Mouse (Mus musculus): Measurements from ENCODE around the gene Tex9. TPM values are rescaled to one million over a fixed set of nuclear protein-coding genes. Genes with fewer than 3 reads are reported as not detected.
"Not testable (repeated sequence)": the region's sequence is repeated elsewhere in the genome, so short reads cannot be mapped to it uniquely, and the experiment has no call there.

Gene Tex9
- total RNA-seq, 2 experiments from 2014 or later, result 1.2 to 1.5 TPM

DNA sequence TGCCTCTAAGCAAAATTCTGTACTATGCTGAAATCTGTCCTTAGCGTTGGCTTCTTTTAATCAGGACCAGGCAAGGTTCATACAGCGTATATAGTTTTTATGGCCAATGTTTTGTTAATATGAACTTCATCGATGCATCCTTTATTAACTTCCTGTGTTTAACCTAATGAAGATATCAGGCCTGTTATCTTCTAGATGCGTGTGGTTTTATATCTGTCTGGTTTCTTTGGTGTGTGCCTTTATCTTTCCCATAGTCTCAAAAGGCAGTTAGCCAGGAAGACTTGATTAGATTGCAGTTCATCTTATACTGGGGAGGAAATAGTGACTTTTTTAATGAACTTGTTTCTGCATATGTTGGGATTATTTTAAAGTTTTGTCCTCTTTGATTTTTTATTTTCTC is 51.7 kb downstream of the Tex9 start:
- no peak for DNase-seq (ENCODE audit: low spot score)

DNA sequence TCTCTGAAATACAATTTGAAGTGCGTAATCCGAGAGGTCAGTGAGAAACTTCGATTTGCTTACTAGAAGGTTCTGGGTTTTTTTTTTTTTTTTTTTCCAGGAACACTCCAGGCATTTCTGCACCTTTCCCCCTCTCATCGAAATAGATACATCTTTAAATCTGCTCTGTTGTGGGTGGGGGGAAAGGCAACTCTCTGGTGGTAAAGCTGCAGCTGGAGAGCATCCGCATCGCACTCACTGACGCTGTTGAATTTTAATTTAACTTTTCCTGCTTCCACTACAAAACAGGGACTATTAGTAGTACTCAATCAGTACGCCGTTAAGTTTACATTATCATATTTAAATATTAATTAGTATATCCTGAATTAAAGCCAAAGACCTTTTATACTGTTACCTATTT is 53.3 kb downstream of the Tex9 start:
- no peak for DNase-seq (ENCODE audit: low spot score)

DNA sequence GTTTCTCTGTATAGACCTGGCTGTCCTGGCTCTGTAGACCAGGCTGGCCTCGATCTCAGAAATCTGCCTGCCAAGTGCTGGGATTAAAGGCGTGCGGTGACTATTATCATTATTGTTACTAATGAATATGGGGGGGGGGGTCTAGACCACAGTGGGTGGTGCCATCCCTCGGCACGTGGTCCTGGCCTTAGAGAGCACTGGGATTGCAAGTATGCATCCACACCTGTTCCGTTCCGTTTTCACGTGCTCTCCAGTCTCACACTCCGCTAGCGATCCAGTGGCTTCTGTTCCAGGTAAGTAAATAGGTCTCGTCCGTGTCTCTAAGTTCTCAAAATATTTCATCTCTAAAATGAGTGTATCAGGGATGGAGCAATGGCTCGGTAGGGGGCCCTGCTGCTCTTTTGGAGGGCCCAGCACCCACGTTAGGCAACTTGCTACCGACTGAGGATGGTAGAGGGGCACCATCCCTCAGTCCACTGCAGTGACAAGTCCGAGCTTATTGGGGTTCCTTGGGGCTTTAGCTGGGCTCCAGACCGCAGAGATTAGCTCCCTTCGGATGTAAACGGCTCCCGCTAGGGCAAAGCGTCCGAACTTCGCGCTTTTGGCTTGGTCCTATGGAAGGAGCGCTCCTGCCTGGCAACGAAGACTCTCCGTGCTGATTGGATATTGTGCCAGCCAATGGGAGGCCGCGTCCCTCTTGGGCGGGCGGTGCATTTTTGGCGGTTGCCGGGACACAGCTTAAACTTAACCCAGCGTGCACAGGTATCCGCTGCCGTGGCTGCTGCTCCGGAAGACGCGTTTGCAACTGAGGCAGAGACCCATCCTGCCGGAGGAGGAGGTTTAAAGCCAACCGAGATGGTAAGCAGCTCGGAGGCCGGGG is 54.0 kb downstream of the Tex9 start, which contains the start of gene Mns1:
Gene Mns1, plus strand, starts transcription at position 190 of the 880 bp plus-strand sequence.
- DNase-seq (ENCODE audit: low spot score), result peak; percentile 95

DNA sequence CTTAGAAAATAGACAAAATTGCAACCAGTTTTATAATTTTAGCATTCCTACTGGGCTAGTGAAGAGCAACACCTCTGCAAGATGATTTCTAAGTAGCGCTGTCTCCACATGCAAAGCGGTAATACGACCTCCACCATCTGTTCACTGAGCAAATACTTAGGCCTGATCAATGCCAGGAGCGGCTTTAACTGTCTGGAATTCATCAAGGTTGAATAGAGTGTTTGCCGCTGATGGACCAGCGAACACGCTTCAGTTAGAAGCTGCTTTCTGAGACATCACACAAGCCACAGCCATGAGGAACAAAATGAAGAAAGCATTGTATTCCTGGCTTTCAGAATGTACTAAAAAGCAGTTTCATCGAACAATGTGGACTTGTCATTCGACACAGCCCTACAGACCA is 57.1 kb downstream of the Tex9 start:
- DNase-seq (ENCODE audit: low spot score), result no peak

DNA sequence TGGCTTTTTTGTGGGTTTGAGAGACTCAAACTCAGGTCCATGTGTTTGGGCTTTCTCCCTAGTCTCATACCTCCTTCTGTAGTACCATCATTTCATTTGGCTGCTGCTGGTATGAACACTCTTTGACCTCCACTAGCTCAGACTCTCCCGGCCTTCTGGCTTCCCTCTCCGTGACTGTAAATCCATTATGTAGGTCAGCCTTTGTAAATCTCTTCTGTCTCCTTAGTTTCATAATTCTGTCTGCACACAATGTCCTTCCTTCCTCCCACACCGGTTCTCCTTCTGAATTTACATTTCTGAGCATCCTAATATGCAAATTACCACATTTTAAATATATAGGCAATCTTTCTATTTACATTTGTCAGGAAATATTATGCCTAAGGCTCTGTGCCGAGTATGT is 64.2 kb downstream of the Tex9 start:
- DNase-seq (ENCODE audit: low spot score), result no peak

DNA sequence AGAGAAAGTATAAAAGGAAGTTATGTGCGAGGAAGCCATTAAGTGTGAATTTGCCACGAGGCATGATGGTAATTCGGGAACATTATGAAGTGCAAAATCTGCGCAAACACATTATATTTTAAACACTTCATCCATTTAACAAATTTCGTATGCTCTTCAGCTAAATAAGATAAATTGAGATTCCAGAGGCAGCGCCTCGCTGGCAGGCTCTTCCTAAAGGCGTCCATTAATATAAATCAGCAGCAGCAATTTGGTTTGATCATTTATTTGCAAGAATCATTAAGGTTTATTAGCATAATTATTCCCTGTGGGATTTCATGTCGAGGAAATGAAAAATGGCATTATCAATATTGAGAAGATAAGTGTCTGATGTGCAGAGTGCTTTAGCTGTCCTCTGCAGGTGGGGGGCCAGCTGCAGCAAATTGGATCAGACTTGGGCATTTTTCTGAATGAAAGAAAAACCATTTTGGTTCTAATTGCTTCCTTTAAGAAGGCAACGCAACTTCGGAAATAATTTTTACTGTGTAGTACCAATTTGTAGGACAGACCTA is 66.6 kb downstream of the Tex9 start:
- DNase-seq (ENCODE audit: low spot score), result no peak

DNA sequence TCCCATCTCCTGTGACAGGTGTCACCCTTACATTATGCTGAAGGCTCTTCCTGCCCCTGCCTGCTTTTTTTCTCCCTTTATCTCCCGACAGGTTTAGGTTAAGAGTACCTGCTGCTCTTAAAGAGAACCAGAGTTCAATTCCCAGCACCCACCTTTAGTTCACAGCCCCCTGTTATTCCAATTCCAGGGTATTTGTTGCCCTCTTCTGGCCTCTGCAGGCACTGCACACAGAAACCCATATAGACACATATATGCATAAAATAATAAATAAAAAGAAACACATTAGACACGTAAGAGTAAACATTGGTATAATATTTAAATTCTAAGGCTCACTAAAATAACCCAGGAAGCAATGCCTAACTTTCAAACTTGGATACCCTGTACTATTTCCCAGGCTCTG is 69.3 kb downstream of the Tex9 start:
- no peak for DNase-seq (ENCODE audit: low spot score)

DNA sequence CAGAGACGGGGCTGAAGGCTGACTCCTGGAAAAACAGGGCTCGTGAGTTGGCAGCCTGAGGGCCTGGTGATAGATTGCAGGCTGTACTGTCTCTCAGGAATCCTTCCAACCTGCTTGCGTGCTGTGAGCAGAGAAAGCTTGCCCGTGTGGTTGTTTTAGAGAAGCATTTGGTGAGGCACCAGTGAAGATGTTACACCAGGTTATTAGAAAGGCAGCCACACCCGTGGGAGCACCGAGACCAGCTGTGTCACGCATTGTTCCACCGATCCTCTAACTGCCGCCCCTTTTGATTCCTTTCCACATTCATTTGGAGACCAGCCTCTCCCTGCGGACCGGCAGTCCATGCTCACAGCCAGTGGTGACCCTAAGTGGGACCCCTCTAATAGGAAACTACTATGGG is 69.7 kb downstream of the Tex9 start:
- DNase-seq (ENCODE audit: low spot score), result no peak

DNA sequence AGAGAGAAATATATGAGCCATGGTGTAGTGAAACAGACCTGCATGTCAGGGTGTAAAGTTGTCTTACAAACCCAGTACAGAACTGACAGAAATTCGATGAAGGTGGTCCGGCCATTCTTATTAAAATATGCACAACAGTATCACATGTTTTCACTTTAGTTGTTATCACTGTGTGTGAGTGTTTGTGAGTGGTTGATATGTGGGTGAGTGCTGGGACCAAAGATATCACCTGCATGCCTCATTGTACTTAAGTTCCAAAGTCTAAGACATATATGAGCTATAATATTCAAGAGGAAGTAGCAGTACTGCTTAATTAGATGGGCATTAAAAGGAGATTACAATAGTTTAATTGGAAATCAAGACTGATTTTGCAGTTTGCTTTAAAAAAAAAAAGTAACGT is 71.5 kb downstream of the Tex9 start:
- DNase-seq (ENCODE audit: low spot score), result no peak

DNA sequence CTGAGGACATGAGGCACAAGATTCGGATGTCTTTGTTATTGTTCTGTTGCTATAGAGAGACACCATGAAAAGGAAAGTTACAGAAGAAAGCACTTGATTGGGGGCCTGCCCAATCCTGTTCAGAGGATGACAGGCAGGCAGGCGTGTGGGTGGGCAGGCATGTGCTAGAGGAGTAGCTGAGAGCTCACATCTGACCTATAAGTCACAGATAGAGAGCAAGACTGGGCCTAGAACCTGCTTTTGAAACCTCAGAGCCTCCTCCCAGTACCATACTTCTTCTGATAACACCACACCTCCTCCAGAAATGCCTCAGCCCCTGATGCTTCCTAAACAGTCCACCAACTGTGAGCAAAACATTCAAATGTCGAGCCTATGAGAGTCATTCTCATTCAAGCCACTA is 73.6 kb downstream of the Tex9 start:
- no peak for DNase-seq (ENCODE audit: low spot score)

DNA sequence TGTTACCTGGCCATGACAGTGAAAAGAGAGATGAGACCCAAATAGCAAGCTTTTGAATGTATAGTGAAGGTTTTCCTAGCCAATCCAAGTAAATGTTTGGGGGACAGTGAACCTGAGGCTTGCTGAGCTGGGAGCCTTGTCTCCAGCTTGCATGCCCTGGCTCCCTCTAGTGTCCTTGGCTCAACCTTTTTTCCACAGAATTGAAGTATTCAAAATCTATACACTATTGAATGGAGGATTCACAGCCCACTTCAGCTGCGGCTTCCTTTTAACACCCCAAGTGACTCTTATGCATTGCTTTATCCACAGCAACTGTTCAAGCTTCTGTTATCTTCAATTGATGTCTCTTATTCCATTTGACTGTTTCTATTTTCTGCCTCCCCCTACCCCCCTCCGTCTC is 80.3 kb downstream of the Tex9 start:
- no peak for DNase-seq (ENCODE audit: low spot score)

DNA sequence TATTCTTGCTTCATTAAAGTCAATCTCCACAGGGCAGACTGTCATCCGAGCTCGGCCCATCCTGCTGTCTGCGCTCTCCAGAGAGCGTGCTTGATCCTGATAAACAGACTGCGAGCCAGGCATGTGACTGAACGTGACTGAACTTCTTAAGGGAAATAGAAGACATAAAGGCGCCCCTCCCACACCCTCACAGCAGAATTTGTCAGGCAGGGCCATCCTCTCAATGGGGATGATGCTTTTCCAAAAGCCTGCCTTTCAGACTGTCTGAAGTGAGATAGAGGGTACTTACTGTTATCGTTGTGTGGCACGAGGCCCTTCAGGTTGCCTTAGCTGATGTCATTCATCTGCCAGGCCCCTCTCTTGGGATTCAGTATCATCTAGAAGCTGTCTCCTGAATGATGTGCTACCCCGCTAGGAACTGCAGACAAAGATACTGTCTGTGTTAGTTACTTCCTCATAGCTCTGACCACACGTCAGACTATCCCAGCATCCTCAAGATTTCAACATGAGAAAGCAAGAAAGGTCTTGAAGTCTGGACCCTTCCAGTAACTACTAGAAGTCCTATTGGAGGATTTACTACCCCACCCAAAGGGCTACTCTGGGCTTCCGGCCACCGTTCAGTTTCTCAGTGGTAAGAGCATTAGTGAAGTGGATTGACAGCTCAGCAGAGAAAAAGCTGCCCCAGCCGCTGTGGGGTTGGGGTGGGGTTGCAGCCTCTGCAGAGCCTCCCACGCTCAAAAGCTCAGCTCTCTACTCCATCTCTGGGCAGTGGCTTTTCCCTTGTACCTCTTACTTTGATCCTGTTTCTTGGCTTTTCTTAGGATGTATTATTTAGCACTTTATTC is 82.4 kb downstream of the Tex9 start:
- no peak for DNase-seq (ENCODE audit: low spot score)

DNA sequence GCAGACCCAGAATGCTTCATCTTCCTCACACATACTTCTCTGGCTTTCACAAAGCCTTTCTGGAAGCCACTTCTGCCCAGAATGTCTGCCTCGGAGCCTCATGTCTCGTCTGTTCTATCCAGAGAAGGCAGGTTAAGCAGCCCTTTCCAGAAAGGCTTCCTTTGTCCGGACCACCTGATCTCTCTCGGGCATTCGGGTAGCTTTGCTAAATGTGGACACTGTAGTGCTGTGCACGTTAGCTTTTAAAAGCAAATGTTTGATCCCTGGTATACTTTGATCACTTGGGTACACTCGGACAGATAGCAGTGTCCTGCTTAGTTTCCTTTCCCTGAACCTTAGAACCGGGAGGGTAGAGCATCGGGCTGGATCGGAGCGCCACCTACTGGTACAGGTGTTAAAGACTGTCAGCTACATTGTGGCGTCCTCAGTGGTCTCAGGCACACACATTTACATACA is 83.9 kb downstream of the Tex9 start:
- peak; percentile 75 for DNase-seq (ENCODE audit: low spot score)

DNA sequence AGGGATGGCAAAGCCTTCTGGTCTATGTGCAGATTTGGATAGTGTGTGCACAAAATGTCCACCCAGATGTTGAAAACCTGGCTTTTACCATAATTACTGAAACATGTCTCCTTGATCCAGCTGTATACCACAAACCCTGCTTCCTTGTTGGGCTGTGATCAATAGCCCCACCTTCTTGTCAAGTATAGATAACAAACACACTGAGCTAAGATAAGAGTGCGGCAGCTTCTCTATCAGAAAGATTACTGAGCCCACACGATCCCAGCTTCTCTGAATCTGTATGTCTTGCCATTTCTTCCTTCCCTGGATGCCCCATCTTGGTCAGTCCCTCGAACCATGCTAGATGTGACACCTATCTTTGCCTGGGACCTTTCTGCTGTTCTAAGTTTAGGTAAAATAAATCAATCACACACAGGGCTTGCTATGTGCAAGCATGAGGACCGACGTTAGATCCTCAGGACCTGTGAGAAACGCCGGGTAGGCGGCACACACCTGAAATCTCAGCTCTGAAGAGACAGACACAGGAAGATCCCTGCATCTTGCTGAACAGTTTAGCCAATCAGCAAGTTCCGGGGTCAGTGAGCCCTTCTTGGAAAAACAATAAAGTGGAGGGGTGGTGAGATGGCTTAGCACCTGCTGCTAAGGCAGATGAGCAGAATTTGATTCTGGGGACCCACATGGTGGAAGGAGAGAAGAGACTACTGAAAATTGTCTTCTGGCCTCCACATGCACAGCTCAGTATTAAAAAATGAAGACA is 86.0 kb downstream of the Tex9 start:
- DNase-seq (ENCODE audit: low spot score), result no peak

DNA sequence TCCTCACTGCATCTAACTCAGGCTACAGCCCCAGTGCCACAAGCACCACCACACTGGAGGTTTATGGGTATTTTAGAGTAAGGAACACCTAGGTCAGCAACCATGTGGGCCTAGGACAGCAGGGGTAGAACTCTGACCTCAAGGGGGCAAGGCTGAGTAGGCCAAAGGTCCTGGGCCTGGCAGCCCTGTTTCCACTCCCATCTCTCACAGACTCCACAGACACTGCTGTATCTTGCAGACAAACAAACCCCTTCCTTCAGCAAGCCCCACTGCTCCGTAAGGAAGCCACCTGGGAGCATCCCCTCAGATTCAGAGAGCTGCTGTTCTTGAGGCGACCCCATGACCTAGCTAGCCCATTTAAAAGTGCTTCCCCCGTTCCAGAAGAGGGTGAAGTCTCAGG is 87.1 kb downstream of the Tex9 start:
- no peak for DNase-seq (ENCODE audit: low spot score)

DNA sequence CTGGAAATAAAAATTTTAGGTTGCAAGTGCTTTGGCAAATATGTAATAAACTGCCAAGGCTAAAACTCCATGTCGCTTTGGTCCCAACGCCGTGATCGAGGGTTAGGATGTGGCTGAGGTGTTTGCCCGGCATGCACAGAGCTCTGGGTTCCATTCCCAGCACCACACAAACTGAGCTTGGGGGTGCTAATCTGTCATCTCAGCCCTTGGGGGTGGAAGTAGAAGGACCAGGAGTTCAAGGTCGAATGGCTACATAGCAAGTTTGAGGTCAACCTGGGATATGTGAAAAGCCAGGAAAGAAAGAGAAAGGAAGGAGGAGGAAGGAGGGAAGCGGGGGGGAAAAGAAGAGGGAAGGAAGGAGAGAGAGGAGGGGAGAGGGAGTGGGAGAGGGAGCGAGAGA is 87.6 kb downstream of the Tex9 start:
- no peak for DNase-seq (ENCODE audit: low spot score)

DNA sequence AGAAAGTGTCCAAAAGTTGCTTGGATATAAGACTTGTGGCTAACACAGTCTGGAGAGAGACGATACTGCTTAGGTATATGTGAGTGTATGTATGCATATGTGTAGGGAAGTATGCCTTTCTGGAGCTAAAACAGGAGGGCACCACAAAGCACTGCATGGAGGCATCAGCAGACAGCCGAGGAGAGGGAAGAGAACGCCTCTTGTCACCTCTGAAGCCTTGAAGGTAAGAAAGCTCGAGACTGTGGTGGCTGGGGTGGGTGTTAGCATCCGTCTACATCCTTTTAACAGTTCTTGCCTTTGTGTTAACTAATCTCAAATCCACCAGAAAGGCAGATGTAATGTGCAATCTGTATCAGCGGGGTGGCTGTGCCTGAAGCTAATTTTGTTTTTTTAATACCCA is 88.6 kb downstream of the Tex9 start:
- no peak for DNase-seq (ENCODE audit: low spot score)

DNA sequence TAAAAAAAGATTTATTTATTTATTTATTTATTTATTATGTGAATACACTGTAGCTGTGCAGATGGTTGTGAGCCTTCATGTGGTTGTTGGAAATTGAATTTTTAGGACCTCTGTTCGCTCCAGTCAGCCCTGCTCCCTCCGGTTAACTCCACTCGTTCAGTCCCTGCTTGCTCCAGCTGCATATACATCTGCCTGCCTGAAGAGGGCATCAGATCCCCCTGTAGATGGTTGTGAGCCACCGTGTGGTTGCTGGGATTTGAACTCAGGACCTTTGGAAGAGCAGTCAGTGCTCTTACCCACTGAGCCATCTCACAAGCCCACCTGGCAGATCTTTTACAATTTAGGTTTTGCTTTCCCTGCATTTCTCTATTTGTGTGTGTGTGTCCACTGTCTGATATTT is 90.2 kb downstream of the Tex9 start:
- not testable (repeated sequence) for DNase-seq (ENCODE audit: low spot score)

Measured in gastrocnemius, adult 18-20 months (tissue).